Mouse (Mus musculus): ENCODE data around the gene Fbxw21. TPM values are rescaled to one million over a fixed set of nuclear protein-coding genes. Genes with fewer than 3 reads are reported as not detected.
"Not testable (repeated sequence)": the region's sequence is repeated elsewhere in the genome, so short reads cannot be mapped to it uniquely, and the experiment has no call there.

Gene Fbxw21
- not detected in 2 replicates for polyA plus RNA-seq (2012; ENCODE audit: insufficient read depth, insufficient read length, low replicate concordance, missing spikeins)

DNA sequence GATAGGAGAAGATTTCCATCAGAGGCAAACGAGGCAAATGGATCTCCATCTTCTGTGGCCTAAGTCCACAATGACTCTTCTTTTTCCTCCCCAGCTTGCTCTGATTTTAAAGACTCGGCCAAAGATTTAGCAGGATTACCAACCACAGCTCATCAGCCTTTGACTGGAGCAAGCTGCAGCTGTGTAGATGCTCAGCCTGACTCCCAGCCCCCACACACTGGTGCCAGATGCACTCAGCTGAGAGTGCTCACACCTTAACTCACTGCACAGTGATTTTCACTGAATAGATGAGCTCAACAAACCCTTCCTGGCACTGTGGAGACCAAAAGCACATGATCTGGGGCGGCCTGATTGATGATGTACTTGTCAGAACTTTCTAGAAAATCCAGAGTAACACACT is at the start of gene Fbxw21:
Fbxw21 (minus strand) TSS at position 101 of the 400 bp plus-strand sequence.
- no peak within 1 kb of the TSS for H3K4me3 ChIP-seq (ENCODE audit: insufficient read depth, low read depth, low read length)
- 61% methylated on average over 3 of the region's 3 CpGs for WGBS
- no peaks in the 10 kb centered on the region for H3K4me1 ChIP-seq (ENCODE audit: control insufficient read depth, insufficient read depth, low read length)
- TF ChIP-seq CTCF (IDR thresholded peaks at IDR 0.05; ENCODE audit: insufficient read depth, low read depth, low read length) (no peak), POLR2A (IDR thresholded peaks at IDR 0.05; ENCODE audit: insufficient read depth, low read depth, low read length) (no peak)
- H3K27ac ChIP-seq (ENCODE audit: insufficient read depth, low read depth, low read length) = no peak within 1 kb of the TSS

DNA sequence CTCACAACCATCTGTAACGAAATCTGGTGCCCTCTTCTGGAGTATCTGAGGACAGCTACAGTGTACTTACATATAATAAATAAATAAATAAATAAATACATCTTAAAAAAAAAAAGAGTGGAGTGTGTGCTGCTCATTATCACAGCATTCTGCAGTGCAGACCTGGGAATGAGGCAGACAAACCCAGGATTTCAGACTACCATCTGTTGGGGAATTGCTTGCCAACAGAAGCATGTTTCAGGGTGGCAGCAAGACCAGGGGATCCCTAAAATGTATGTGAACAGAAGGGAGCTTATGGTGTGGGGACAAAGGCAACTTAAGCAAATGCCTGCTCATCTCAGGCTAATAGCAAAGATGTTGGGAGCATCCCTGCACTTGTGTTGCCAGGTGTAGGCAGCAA is 39.5 kb upstream of the Fbxw21 start:
- not testable (repeated sequence) for H3K4me1 ChIP-seq (ENCODE audit: control insufficient read depth, insufficient read depth, low read length); H3K4me3 ChIP-seq (ENCODE audit: insufficient read depth, low read depth, low read length); H3K27ac ChIP-seq (ENCODE audit: insufficient read depth, low read depth, low read length)
- WGBS = 71% methylated on average over 1 of the region's 1 CpGs

DNA sequence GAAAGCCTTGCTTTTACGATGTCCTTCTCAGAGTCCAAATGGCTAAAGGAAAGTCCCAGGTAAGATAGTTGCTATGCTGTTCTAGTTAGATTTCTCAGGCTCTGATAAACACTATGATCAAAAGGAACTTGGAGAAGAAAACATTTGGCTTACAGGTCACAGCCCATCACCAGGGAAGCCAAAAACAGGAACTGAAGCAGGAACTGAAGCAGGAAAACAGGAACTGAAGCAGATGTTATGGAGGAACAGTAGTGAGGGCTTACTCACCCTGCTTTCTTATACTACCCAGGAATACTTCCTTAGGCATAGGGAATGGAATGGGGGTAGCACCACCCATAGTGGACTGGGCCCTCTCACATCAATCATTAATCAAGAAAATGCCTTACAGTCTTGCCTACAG is 38.5 kb upstream of the Fbxw21 start:
- H3K4me3 ChIP-seq (ENCODE audit: insufficient read depth, low read depth, low read length) = no peak overlapping the region
- TF ChIP-seq POLR2A (IDR thresholded peaks at IDR 0.05; ENCODE audit: insufficient read depth, low read depth, low read length) (no peak), CTCF (IDR thresholded peaks at IDR 0.05; ENCODE audit: insufficient read depth, low read depth, low read length) (no peak)
- no peak overlapping the region for H3K27ac ChIP-seq (ENCODE audit: insufficient read depth, low read depth, low read length)
- 98% methylated on average over 1 of the region's 1 CpGs for WGBS
- H3K4me1 ChIP-seq (ENCODE audit: control insufficient read depth, insufficient read depth, low read length) = no peaks in the 10 kb centered on the region

DNA sequence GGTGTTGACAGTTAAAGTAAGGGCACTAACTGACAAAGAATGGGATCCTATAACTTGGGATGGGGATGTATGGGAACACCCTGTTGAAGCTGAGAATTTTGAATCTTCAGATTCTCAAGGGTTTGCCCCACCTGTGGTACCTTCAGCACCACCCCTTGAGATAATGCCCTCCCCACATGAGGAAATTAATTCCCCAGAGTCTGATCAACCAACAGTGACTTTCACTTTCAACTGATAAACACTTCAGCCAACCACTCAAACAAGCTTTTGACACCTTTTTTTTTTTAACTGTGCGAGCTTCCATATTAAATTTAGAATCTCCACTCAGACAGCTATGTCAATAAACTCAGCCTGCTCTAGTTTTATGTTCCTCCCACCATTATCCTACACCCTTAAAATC is 37.5 kb upstream of the Fbxw21 start:
- WGBS = 77% methylated on average over 1 of the region's 1 CpGs

DNA sequence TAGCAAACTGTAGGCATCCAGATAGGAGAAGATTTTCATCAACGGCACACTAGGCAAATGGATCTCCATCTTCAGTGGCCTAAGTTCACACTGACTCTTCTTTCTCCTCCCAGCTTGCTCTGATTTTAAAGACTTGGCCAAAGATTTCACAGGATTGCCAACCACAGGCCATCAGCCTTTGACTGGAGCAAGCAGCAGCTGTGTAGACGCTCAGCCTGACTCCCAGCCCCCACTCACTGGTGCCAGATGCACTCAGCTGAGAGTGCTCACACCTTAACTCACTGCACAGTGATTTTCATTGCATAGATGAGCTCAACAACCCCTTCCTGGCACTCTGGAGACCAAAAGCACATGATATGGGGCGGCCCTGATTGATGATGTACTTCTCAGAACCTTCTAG is 34.0 kb upstream of the Fbxw21 start, which contains the start of gene Fbxw13:
Fbxw13 (minus strand) TSS at position 101 of the 400 bp plus-strand sequence.
- WGBS = 76% methylated on average over 3 of the region's 3 CpGs

More for the DNA sequence above, 37.5 kb upstream of the Fbxw21 start:
- Histone ChIP-seq H3K4me1 (ENCODE audit: control insufficient read depth, insufficient read depth, low read length) (no peaks in the 10 kb centered on the region), H3K4me3 (ENCODE audit: insufficient read depth, low read depth, low read length) (no peak overlapping the region), H3K27ac (ENCODE audit: insufficient read depth, low read depth, low read length) (no peak overlapping the region)
- TF ChIP-seq POLR2A (IDR thresholded peaks at IDR 0.05; ENCODE audit: insufficient read depth, low read depth, low read length) (no peak), CTCF (IDR thresholded peaks at IDR 0.05; ENCODE audit: insufficient read depth, low read depth, low read length) (no peak)

DNA sequence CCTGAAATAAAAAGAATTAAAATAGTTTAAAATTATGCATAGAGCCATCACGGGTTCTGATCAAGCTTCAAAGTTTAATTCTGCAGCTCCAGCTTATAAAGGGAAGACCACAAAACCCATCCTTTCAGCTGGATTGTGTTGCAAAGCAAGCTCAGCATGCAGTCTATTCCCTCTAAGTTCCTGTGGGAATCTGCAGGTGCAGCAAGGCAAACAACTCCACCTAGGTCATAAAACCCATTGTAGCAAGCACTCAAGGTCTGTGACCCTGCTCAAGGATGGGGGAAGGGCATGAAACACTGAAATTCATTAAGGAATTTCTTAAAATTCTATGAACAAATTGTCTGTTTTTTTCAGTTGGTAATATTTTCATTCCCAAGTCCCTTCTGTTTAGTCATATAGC is 15.4 kb upstream of the Fbxw21 start:
- Histone ChIP-seq H3K27ac (ENCODE audit: insufficient read depth, low read depth, low read length) (no peak overlapping the region), H3K4me1 (ENCODE audit: control insufficient read depth, insufficient read depth, low read length) (no peaks in the 10 kb centered on the region), H3K4me3 (ENCODE audit: insufficient read depth, low read depth, low read length) (no peak overlapping the region)
- TF ChIP-seq CTCF (IDR thresholded peaks at IDR 0.05; ENCODE audit: insufficient read depth, low read depth, low read length) = no peak
- no peak for TF ChIP-seq POLR2A (IDR thresholded peaks at IDR 0.05; ENCODE audit: insufficient read depth, low read depth, low read length)
- WGBS = 78% methylated on average over 1 of the region's 1 CpGs

More for the DNA sequence above, 34.0 kb upstream of the Fbxw21 start, which contains the start of gene Fbxw13:
- H3K27ac ChIP-seq (ENCODE audit: insufficient read depth, low read depth, low read length); H3K4me1 ChIP-seq (ENCODE audit: control insufficient read depth, insufficient read depth, low read length); H3K4me3 ChIP-seq (ENCODE audit: insufficient read depth, low read depth, low read length): not testable (repeated sequence)

DNA sequence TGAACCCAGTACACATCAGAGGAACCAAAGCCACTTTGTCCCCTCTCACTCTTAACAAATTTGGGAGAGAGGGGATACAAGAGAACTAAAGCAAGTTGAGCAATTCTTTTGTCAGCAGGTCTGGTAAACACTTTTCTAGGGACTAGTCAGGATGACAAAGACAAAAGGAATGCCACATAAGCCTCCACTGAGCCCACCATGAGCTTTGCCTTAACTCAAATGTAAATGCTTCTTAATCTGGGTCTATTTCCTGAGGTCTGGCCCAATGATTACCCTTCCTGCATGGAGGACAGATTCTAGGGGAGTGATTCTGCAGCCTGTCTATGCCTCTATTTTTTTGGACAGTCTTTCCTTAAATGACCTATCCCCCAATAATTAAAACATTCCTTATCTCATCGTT is 14.5 kb upstream of the Fbxw21 start:
- H3K27ac ChIP-seq (ENCODE audit: insufficient read depth, low read depth, low read length) = no peak overlapping the region
- H3K4me3 ChIP-seq (ENCODE audit: insufficient read depth, low read depth, low read length) = no peak overlapping the region
- no peaks in the 10 kb centered on the region for H3K4me1 ChIP-seq (ENCODE audit: control insufficient read depth, insufficient read depth, low read length)
- 81% methylated on average over 1 of the region's 1 CpGs for WGBS
- TF ChIP-seq CTCF (IDR thresholded peaks at IDR 0.05; ENCODE audit: insufficient read depth, low read depth, low read length) = no peak
- no peak for TF ChIP-seq POLR2A (IDR thresholded peaks at IDR 0.05; ENCODE audit: insufficient read depth, low read depth, low read length)

DNA sequence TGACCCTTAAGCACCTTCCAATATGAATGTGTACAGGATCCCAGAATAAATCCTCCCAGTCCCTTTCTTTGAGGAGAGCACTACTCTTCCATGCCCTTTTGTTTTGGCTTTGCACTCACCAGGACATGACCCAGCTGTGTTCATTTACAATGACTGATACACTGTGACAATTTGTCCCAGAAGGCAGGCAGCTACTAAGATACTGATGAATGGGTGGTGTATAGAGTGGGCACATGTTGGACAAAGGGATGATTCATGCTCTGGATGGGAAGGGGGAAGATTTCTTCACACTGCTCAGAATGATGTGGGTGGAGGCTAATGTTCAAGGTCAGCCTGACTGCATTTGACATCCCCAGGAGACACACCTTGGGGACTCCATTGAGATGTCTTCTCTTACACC is 5.5 kb upstream of the Fbxw21 start:
- no peak for TF ChIP-seq POLR2A (IDR thresholded peaks at IDR 0.05; ENCODE audit: insufficient read depth, low read depth, low read length)
- TF ChIP-seq CTCF (IDR thresholded peaks at IDR 0.05; ENCODE audit: insufficient read depth, low read depth, low read length) = no peak
- H3K4me3 ChIP-seq (ENCODE audit: insufficient read depth, low read depth, low read length) = no peak overlapping the region
- H3K4me1 ChIP-seq (ENCODE audit: control insufficient read depth, insufficient read depth, low read length) = no peaks in the 10 kb centered on the region
- no peak overlapping the region for H3K27ac ChIP-seq (ENCODE audit: insufficient read depth, low read depth, low read length)

DNA sequence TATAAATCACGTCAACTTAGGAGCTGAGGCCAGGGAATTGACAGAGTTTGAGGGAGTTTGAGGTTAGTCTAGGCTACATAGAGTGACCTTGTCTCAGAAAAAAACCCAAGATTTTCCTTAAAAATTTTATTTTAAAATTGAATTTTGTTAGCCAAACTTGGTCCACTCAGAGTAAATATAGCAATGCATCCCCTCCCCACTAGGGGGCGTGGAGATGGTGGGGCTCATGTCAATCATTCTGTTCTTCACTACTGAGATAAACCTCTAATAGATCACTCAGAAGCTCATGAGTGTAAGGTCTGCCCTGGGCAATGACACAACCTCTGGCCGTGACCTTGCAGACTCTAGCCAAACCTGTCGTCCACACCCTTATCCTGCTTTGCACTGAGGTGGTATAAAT is 21.4 kb downstream of the Fbxw21 start:
- WGBS = 67% methylated on average over 4 of the region's 4 CpGs
- H3K4me3 ChIP-seq (ENCODE audit: insufficient read depth, low read depth, low read length); H3K4me1 ChIP-seq (ENCODE audit: control insufficient read depth, insufficient read depth, low read length); H3K27ac ChIP-seq (ENCODE audit: insufficient read depth, low read depth, low read length): not testable (repeated sequence)

DNA sequence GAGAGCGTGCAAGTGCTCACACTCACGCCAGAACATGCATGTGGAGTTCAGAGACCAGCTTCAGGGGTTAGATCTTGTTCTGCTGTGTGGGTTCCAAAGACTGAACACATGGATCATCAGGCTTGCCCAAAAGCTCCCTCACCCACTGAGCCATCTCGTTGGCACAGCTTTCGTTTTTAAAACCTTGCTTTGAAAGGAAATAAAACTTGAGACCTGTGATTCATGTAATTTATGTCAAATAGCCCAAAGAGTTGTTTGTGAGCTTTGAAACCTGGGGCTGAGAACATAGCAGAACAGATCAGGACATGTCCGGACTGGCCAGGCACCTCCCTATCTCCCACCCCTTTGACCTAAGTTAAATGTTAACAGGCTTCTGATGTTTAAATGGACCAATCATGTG is 31.8 kb downstream of the Fbxw21 start:
- 81% methylated on average over 5 of the region's 5 CpGs for WGBS
- Histone ChIP-seq H3K27ac (ENCODE audit: insufficient read depth, low read depth, low read length) (no peak overlapping the region), H3K4me1 (ENCODE audit: control insufficient read depth, insufficient read depth, low read length) (no peaks in the 10 kb centered on the region), H3K4me3 (ENCODE audit: insufficient read depth, low read depth, low read length) (no peak overlapping the region)
- TF ChIP-seq CTCF (IDR thresholded peaks at IDR 0.05; ENCODE audit: insufficient read depth, low read depth, low read length) = no peak
- TF ChIP-seq POLR2A (IDR thresholded peaks at IDR 0.05; ENCODE audit: insufficient read depth, low read depth, low read length) = no peak

Data from olfactory bulb, adult 2 months (tissue).